Mouse (Mus musculus) urinary bladder, postnatal 0 days (tissue): ENCODE data around the gene Gm48552. TPM values are rescaled to one million over a fixed set of nuclear protein-coding genes. Genes with fewer than 3 reads are reported as not detected.

Experiments
- microRNA-seq: library from miRNA; unstranded; fragments of <30 nt; microRNA quantifications from one replicate; pipeline ENCODE4, GENCODE M21; 2016
- polyA plus RNA-seq: library from polyadenylated mRNA; unstranded; fragments of >200 nt; fragmentation: Nextera tagmentation; extraction: Ambion mirVana; gene quantifications from 2 replicates; pipeline ENCODE4 v1.2.1, GENCODE M21; 2015

The Gm48552 gene
- polyA plus RNA-seq = 0.42 and 0.73 TPM in 2 replicates

GRCm38 (mm10) chr10:81388505-81389055 is at the start of gene Gm48552:
Gene Gm48552, plus strand, starts transcription at chr10:81389005.

GRCm38 (mm10) chr10:81342686-81343505 is 45.9 kb upstream of the Gm48552 start, which contains the start of gene Gipc3:
Gene Gipc3, minus strand, starts transcription at chr10:81343266.

GRCm38 (mm10) chr10:81350351-81351063 is 38.3 kb upstream of the Gm48552 start, which contains the start of gene Hmg20b:
Gene Hmg20b, minus strand, starts transcription at chr10:81350480.

GRCm38 (mm10) chr10:81356991-81357844 is 31.6 kb upstream of the Gm48552 start, which contains the start of gene Mfsd12:
Gene Mfsd12, plus strand, starts transcription at chr10:81357491.

GRCm38 (mm10) chr10:81365672-81366476 is 22.9 kb upstream of the Gm48552 start, which contains the start of gene 4930404N11Rik:
Gene 4930404N11Rik, minus strand, starts transcription at chr10:81365816.

GRCm38 (mm10) chr10:81377793-81378552 is 10.8 kb upstream of the Gm48552 start, which contains the start of gene Fzr1:
Gene Fzr1, minus strand, starts transcription at chr10:81378516.

GRCm38 (mm10) chr10:81383802-81384604 is 4.8 kb upstream of the Gm48552 start, which contains the start of the genes Dohh and Gm48551:
Gene Dohh, plus strand, starts transcription at chr10:81384428.
Gene Gm48551, plus strand, starts transcription at chr10:81384466.

GRCm38 (mm10) chr10:81392781-81393185 is 4.0 kb downstream of the Gm48552 start, which contains the start of gene Smim24:
Gene Smim24, plus strand, starts transcription at chr10:81393051.

Small RNA genes within 50 kb of the gene (microRNA-seq; reads per million reads assigned to microRNA genes)
- 1.9 reads per million for gene Mir1191b
- gene Mir6913 = not detected

Other genes starting within 250 kb of the Gm48552 start
- gene Pias4, start 221.1 kb upstream of the Gm48552 start, polyA plus RNA-seq = 19.0 and 21.1 TPM in 2 replicates
- gene Eef2, start 212.4 kb upstream of the Gm48552 start, polyA plus RNA-seq = 446 and 467 TPM in 2 replicates
- 54.2 and 57.0 TPM in 2 replicates for gene Dapk3, start 206.0 kb upstream of the Gm48552 start, polyA plus RNA-seq
- 0.12 and 0.23 TPM in 2 replicates for gene 4930442H23Rik, start 205.2 kb upstream of the Gm48552 start, polyA plus RNA-seq
- gene Nmrk2, start 187.0 kb upstream of the Gm48552 start, polyA plus RNA-seq = 0.31 and 0.40 TPM in 2 replicates
- 0.08 and 0.18 TPM in 2 replicates for gene Atcay, start 158.2 kb upstream of the Gm48552 start, polyA plus RNA-seq
- 3.7 and 4.1 TPM in 2 replicates for gene Zfr2, start 155.8 kb upstream of the Gm48552 start, polyA plus RNA-seq
- 0.53 and 0.67 TPM in 2 replicates for gene Matk, start 136.1 kb upstream of the Gm48552 start, polyA plus RNA-seq
- gene Mrpl54, start 122.1 kb upstream of the Gm48552 start, polyA plus RNA-seq = 227 and 233 TPM in 2 replicates
- 43.8 and 51.5 TPM in 2 replicates for gene Apba3, start 122.0 kb upstream of the Gm48552 start, polyA plus RNA-seq
- 12.6 and 14.9 TPM in 2 replicates for gene Tjp3, start 97.4 kb upstream of the Gm48552 start, polyA plus RNA-seq
- gene Pip5k1c, start 96.0 kb upstream of the Gm48552 start, polyA plus RNA-seq = 31.1 and 32.7 TPM in 2 replicates
- gene Cactin, start 67.9 kb upstream of the Gm48552 start, polyA plus RNA-seq = 18.1 and 20.3 TPM in 2 replicates
- gene Tbxa2r, start 60.3 kb upstream of the Gm48552 start, polyA plus RNA-seq = 28.6 and 36.1 TPM in 2 replicates
- gene Gipc3, start 45.7 kb upstream of the Gm48552 start, polyA plus RNA-seq = 0.65 and 0.87 TPM in 2 replicates
- gene Hmg20b, start 38.5 kb upstream of the Gm48552 start, polyA plus RNA-seq = 67.4 and 70.3 TPM in 2 replicates
- 12.5 and 12.6 TPM in 2 replicates for gene Mfsd12, start 31.5 kb upstream of the Gm48552 start, polyA plus RNA-seq
- 1.5 and 1.8 TPM in 2 replicates for gene 4930404N11Rik, start 23.2 kb upstream of the Gm48552 start, polyA plus RNA-seq
- 35.5 and 38.2 TPM in 2 replicates for gene Fzr1, start 10.5 kb upstream of the Gm48552 start, polyA plus RNA-seq
- 67.0 and 71.2 TPM in 2 replicates for gene Dohh, start 4.6 kb upstream of the Gm48552 start, polyA plus RNA-seq
- 1.6 and 2.1 TPM in 2 replicates for gene Gm48551, start 4.5 kb upstream of the Gm48552 start, polyA plus RNA-seq
- gene Smim24, start 4.0 kb downstream of the Gm48552 start, polyA plus RNA-seq = 1.7 and 2.0 TPM in 2 replicates
- gene Nfic, start 66.6 kb downstream of the Gm48552 start, polyA plus RNA-seq = 69.4 and 71.2 TPM in 2 replicates
- 0.12 and 0.18 TPM in 2 replicates for gene Celf5, start 93.7 kb downstream of the Gm48552 start, polyA plus RNA-seq
- gene Ncln, start 107.4 kb downstream of the Gm48552 start, polyA plus RNA-seq = 49.9 and 50.1 TPM in 2 replicates
- gene S1pr4, start 111.1 kb downstream of the Gm48552 start, polyA plus RNA-seq = 0.20 and 0.71 TPM in 2 replicates
- gene Gna15, start 135.2 kb downstream of the Gm48552 start, polyA plus RNA-seq = 6.1 and 11.1 TPM in 2 replicates
- gene Gna11, start 156.2 kb downstream of the Gm48552 start, polyA plus RNA-seq = 48.8 and 49.2 TPM in 2 replicates
- gene Aes, start 170.5 kb downstream of the Gm48552 start, polyA plus RNA-seq = 437 and 457 TPM in 2 replicates
- gene Tle2, start 185.6 kb downstream of the Gm48552 start, polyA plus RNA-seq = 6.6 and 7.9 TPM in 2 replicates
- 15.5 and 16.2 TPM in 2 replicates for gene Tle6, start 212.1 kb downstream of the Gm48552 start, polyA plus RNA-seq
- gene BC025920, start 217.3 kb downstream of the Gm48552 start, polyA plus RNA-seq = 0.18 and 0.62 TPM in 2 replicates
- 15.9 and 19.7 TPM in 2 replicates for gene Sirt6, start 238.8 kb downstream of the Gm48552 start, polyA plus RNA-seq
- 6.1 and 7.6 TPM in 2 replicates for gene Ankrd24, start 239.5 kb downstream of the Gm48552 start, polyA plus RNA-seq